Mouse (Mus musculus): ENCODE measurements around the gene Usp3. TPM values are rescaled to one million over a fixed set of nuclear protein-coding genes. Genes with fewer than 3 reads are reported as not detected.

Gene Usp3
- polyA plus RNA-seq, 1 experiment from 2014 or later = 106 TPM

GRCm38 (mm10) chr9:66505141-66505917 lies 87.6 kb downstream of the Usp3 start:
- Histone ChIP-seq H3K36me3 (ENCODE audit: control insufficient read depth, insufficient read depth, low read length) (peaks cover 8% of the 10 kb centered on the region; the same call in 1 of the 2 replicates), H3K27ac (ENCODE audit: low read depth, low read length) (peak overlapping the region; percentile 54), H3K9ac (ENCODE audit: low read length) (no peak overlapping the region), H3K4me2 (ENCODE audit: low read depth) (no peak overlapping the region), H3K9me3 (ENCODE audit: control insufficient read depth, low read length) (no peaks in the 10 kb centered on the region), H3K27me3 (ENCODE audit: control insufficient read depth, insufficient read depth, low read length) (no peaks in the 10 kb centered on the region), H3K4me3 (ENCODE audit: low read depth, low read length) (no peak overlapping the region), H3K4me1 (ENCODE audit: control insufficient read depth, insufficient read depth, low read length) (peaks cover 10% of the 10 kb centered on the region; the same call in 1 of the 2 replicates)
- 62% methylated on average over 9 of the region's 9 CpGs for WGBS
- ATAC-seq (ENCODE audit: insufficient read depth, low FRiP score, low TSS enrichment) (peak; percentile 56; the same call in 1 of the 2 replicates), DNase-seq (ENCODE audit: low spot score) (no peak)

GRCm38 (mm10) chr9:66504518-66504917 lies 88.4 kb downstream of the Usp3 start:
- Histone ChIP-seq H3K27ac (ENCODE audit: low read depth, low read length) (peak overlapping the region; percentile 8; the same call in 1 of the 2 replicates), H3K9ac (ENCODE audit: low read length) (no peak overlapping the region), H3K4me2 (ENCODE audit: low read depth) (no peak overlapping the region), H3K27me3 (ENCODE audit: control insufficient read depth, insufficient read depth, low read length) (no peaks in the 10 kb centered on the region), H3K4me1 (ENCODE audit: control insufficient read depth, insufficient read depth, low read length) (peaks cover 10% of the 10 kb centered on the region; the same call in 1 of the 2 replicates), H3K4me3 (ENCODE audit: low read depth, low read length) (no peak overlapping the region), H3K9me3 (ENCODE audit: control insufficient read depth, low read length) (no peaks in the 10 kb centered on the region), H3K36me3 (ENCODE audit: control insufficient read depth, insufficient read depth, low read length) (peaks cover 8% of the 10 kb centered on the region; the same call in 1 of the 2 replicates)
- no peak for DNase-seq (ENCODE audit: low spot score)
- 87% methylated on average over 13 of the region's 13 CpGs for WGBS
- no peak for ATAC-seq (ENCODE audit: insufficient read depth, low FRiP score, low TSS enrichment)

- Histone ChIP-seq H3K4me1 (ENCODE audit: control insufficient read depth, insufficient read depth, low read length) (peaks cover 10% of the 10 kb centered on the region; the same call in 1 of the 2 replicates), H3K36me3 (ENCODE audit: control insufficient read depth, insufficient read depth, low read length) (peaks cover 6% of the 10 kb centered on the region; the same call in 1 of the 2 replicates), H3K27me3 (ENCODE audit: control insufficient read depth, insufficient read depth, low read length) (no peaks in the 10 kb centered on the region), H3K9ac (ENCODE audit: low read length) (no peak overlapping the region), H3K27ac (ENCODE audit: low read depth, low read length) (no peak overlapping the region), H3K9me3 (ENCODE audit: control insufficient read depth, low read length) (no peaks in the 10 kb centered on the region), H3K4me3 (ENCODE audit: low read depth, low read length) (no peak overlapping the region), H3K4me2 (ENCODE audit: low read depth) (no peak overlapping the region)
- 91% methylated on average over 4 of the region's 4 CpGs for WGBS
- DNase-seq (ENCODE audit: low spot score) (no peak), ATAC-seq (ENCODE audit: insufficient read depth, low FRiP score, low TSS enrichment) (no peak)
Observed at GRCm38 (mm10) chr9:66503879-66504411, 89.0 kb downstream of the Usp3 start.

- WGBS = 90% methylated on average over 2 of the region's 2 CpGs
- Histone ChIP-seq H3K4me3 (ENCODE audit: low read depth, low read length) (no peak overlapping the region), H3K36me3 (ENCODE audit: control insufficient read depth, insufficient read depth, low read length) (peaks cover 6% of the 10 kb centered on the region), H3K9me3 (ENCODE audit: control insufficient read depth, low read length) (no peaks in the 10 kb centered on the region), H3K27ac (ENCODE audit: low read depth, low read length) (no peak overlapping the region), H3K27me3 (ENCODE audit: control insufficient read depth, insufficient read depth, low read length) (no peaks in the 10 kb centered on the region), H3K9ac (ENCODE audit: low read length) (no peak overlapping the region), H3K4me2 (ENCODE audit: low read depth) (no peak overlapping the region), H3K4me1 (ENCODE audit: control insufficient read depth, insufficient read depth, low read length) (peaks cover 7% of the 10 kb centered on the region; the same call in 1 of the 2 replicates)
- DNase-seq (ENCODE audit: low spot score) = no peak
- ATAC-seq (ENCODE audit: insufficient read depth, low FRiP score, low TSS enrichment) = no peak
Observed at GRCm38 (mm10) chr9:66501248-66501647, 91.7 kb downstream of the Usp3 start.

GRCm38 (mm10) chr9:66493992-66494391 lies 99.0 kb downstream of the Usp3 start:
- H3K36me3 ChIP-seq (ENCODE audit: control insufficient read depth, insufficient read depth, low read length) = peaks cover 12% of the 10 kb centered on the region
- H3K4me1 ChIP-seq (ENCODE audit: control insufficient read depth, insufficient read depth, low read length) = no peaks in the 10 kb centered on the region
- DNase-seq (ENCODE audit: low spot score) (no peak), ATAC-seq (ENCODE audit: insufficient read depth, low FRiP score, low TSS enrichment) (no peak)
- no peaks in the 10 kb centered on the region for H3K27me3 ChIP-seq (ENCODE audit: control insufficient read depth, insufficient read depth, low read length)
- no peak overlapping the region for H3K9ac ChIP-seq (ENCODE audit: low read length)
- no peaks in the 10 kb centered on the region for H3K9me3 ChIP-seq (ENCODE audit: control insufficient read depth, low read length)
- H3K4me2 ChIP-seq (ENCODE audit: low read depth) = no peak overlapping the region
- no peak overlapping the region for H3K27ac ChIP-seq (ENCODE audit: low read depth, low read length)
- H3K4me3 ChIP-seq (ENCODE audit: low read depth, low read length) = no peak overlapping the region

GRCm38 (mm10) chr9:66492361-66492760 lies 100.6 kb downstream of the Usp3 start:
- Histone ChIP-seq H3K27ac (ENCODE audit: low read depth, low read length) (no peak overlapping the region), H3K27me3 (ENCODE audit: control insufficient read depth, insufficient read depth, low read length) (no peaks in the 10 kb centered on the region), H3K9me3 (ENCODE audit: control insufficient read depth, low read length) (no peaks in the 10 kb centered on the region), H3K36me3 (ENCODE audit: control insufficient read depth, insufficient read depth, low read length) (peaks cover 12% of the 10 kb centered on the region), H3K4me3 (ENCODE audit: low read depth, low read length) (no peak overlapping the region), H3K4me2 (ENCODE audit: low read depth) (no peak overlapping the region), H3K4me1 (ENCODE audit: control insufficient read depth, insufficient read depth, low read length) (no peaks in the 10 kb centered on the region), H3K9ac (ENCODE audit: low read length) (no peak overlapping the region)
- 90% methylated on average over 1 of the region's 1 CpGs for WGBS
- ATAC-seq (ENCODE audit: insufficient read depth, low FRiP score, low TSS enrichment) = no peak
- no peak for DNase-seq (ENCODE audit: low spot score)

GRCm38 (mm10) chr9:66488786-66489185 lies 104.2 kb downstream of the Usp3 start:
- peaks cover 18% of the 10 kb centered on the region for H3K36me3 ChIP-seq (ENCODE audit: control insufficient read depth, insufficient read depth, low read length)

GRCm38 (mm10) chr9:66483429-66483828 lies 109.5 kb downstream of the Usp3 start:
- DNase-seq (ENCODE audit: low spot score) (no peak), ATAC-seq (ENCODE audit: insufficient read depth, low FRiP score, low TSS enrichment) (no peak)
- Histone ChIP-seq H3K27ac (ENCODE audit: low read depth, low read length) (no peak overlapping the region), H3K9ac (ENCODE audit: low read length) (no peak overlapping the region), H3K4me3 (ENCODE audit: low read depth, low read length) (no peak overlapping the region), H3K4me1 (ENCODE audit: control insufficient read depth, insufficient read depth, low read length) (no peaks in the 10 kb centered on the region), H3K9me3 (ENCODE audit: control insufficient read depth, low read length) (no peaks in the 10 kb centered on the region), H3K4me2 (ENCODE audit: low read depth) (no peak overlapping the region), H3K36me3 (ENCODE audit: control insufficient read depth, insufficient read depth, low read length) (peaks cover 17% of the 10 kb centered on the region), H3K27me3 (ENCODE audit: control insufficient read depth, insufficient read depth, low read length) (no peaks in the 10 kb centered on the region)
- WGBS = 94% methylated on average over 3 of the region's 3 CpGs

More at GRCm38 (mm10) chr9:66488786-66489185, 104.2 kb downstream of the Usp3 start:
- no peak overlapping the region for H3K4me2 ChIP-seq (ENCODE audit: low read depth)
- no peaks in the 10 kb centered on the region for H3K9me3 ChIP-seq (ENCODE audit: control insufficient read depth, low read length)
- no peaks in the 10 kb centered on the region for H3K4me1 ChIP-seq (ENCODE audit: control insufficient read depth, insufficient read depth, low read length)
- no peaks in the 10 kb centered on the region for H3K27me3 ChIP-seq (ENCODE audit: control insufficient read depth, insufficient read depth, low read length)
- H3K27ac ChIP-seq (ENCODE audit: low read depth, low read length) = no peak overlapping the region
- H3K9ac ChIP-seq (ENCODE audit: low read length) = no peak overlapping the region
- ATAC-seq (ENCODE audit: insufficient read depth, low FRiP score, low TSS enrichment) (no peak), DNase-seq (ENCODE audit: low spot score) (no peak)
- H3K4me3 ChIP-seq (ENCODE audit: low read depth, low read length) = no peak overlapping the region

GRCm38 (mm10) chr9:66477785-66478184 lies 115.2 kb downstream of the Usp3 start:
- ATAC-seq (ENCODE audit: insufficient read depth, low FRiP score, low TSS enrichment) (no peak), DNase-seq (ENCODE audit: low spot score) (no peak)
- 88% methylated on average over 2 of the region's 2 CpGs for WGBS
- Histone ChIP-seq H3K27me3 (ENCODE audit: control insufficient read depth, insufficient read depth, low read length) (no peaks in the 10 kb centered on the region), H3K27ac (ENCODE audit: low read depth, low read length) (no peak overlapping the region), H3K4me1 (ENCODE audit: control insufficient read depth, insufficient read depth, low read length) (no peaks in the 10 kb centered on the region), H3K4me3 (ENCODE audit: low read depth, low read length) (no peak overlapping the region), H3K9me3 (ENCODE audit: control insufficient read depth, low read length) (no peaks in the 10 kb centered on the region), H3K9ac (ENCODE audit: low read length) (no peak overlapping the region), H3K36me3 (ENCODE audit: control insufficient read depth, insufficient read depth, low read length) (peaks cover 7% of the 10 kb centered on the region), H3K4me2 (ENCODE audit: low read depth) (no peak overlapping the region)
